Mouse (Mus musculus): ENCODE results near the gene Mrpl51.

The Mrpl51 gene

GRCm38 (mm10) chr6:125192016-125192714 is 564 bp downstream of the Mrpl51 start:
- in situ Hi-C loops (cut with MboI, MseI) = no loop called here

- in situ Hi-C loops (cut with MboI, MseI) = no loop called here
Measured at GRCm38 (mm10) chr6:125192841-125193240, 1.2 kb downstream of the Mrpl51 start.

GRCm38 (mm10) chr6:125193390-125193789 is 1.8 kb downstream of the Mrpl51 start:
- in situ Hi-C loops (cut with MboI, MseI) = no loop called here

- in situ Hi-C loops (cut with MboI, MseI) = no loop called here
Measured at GRCm38 (mm10) chr6:125195541-125196075, 4.0 kb downstream of the Mrpl51 start.

- in situ Hi-C loops (cut with MboI, MseI) = no loop called here
Measured at GRCm38 (mm10) chr6:125196301-125196700, 4.7 kb downstream of the Mrpl51 start.

GRCm38 (mm10) chr6:125197166-125197565 is 5.6 kb downstream of the Mrpl51 start:
- in situ Hi-C loops (cut with MboI, MseI) = no loop called here

GRCm38 (mm10) chr6:125210436-125210835 is 18.8 kb downstream of the Mrpl51 start:
- in situ Hi-C loops (cut with MboI, MseI) = no loop called here

GRCm38 (mm10) chr6:125212621-125213020 is 21.0 kb downstream of the Mrpl51 start:
- in situ Hi-C loops (cut with MboI, MseI) = no loop called here

GRCm38 (mm10) chr6:125213129-125213528 is 21.5 kb downstream of the Mrpl51 start:
- in situ Hi-C loops (cut with MboI, MseI) = no loop called here

GRCm38 (mm10) chr6:125213715-125214114 is 22.1 kb downstream of the Mrpl51 start:
- in situ Hi-C loops (cut with MboI, MseI) = no loop called here

- in situ Hi-C loops (cut with MboI, MseI) = no loop called here
Measured at GRCm38 (mm10) chr6:125215148-125215954, 23.8 kb downstream of the Mrpl51 start, which contains the start of gene Vamp1. Vamp1 (plus strand) TSS chr6:125215551.

GRCm38 (mm10) chr6:125216898-125217297 is 25.3 kb downstream of the Mrpl51 start:
- in situ Hi-C loops (cut with MboI, MseI) = no loop called here

GRCm38 (mm10) chr6:125217899-125218298 is 26.3 kb downstream of the Mrpl51 start:
- in situ Hi-C loops (cut with MboI, MseI) = no loop called here

- in situ Hi-C loops (cut with MboI, MseI) = no loop called here
Measured at GRCm38 (mm10) chr6:125218963-125219362, 27.4 kb downstream of the Mrpl51 start.

- in situ Hi-C loops (cut with MboI, MseI) = loop anchor here (10.0 kb wide), 1 partner anchor 54 kb away; no protein-coding TSS in a partner anchor
Measured at GRCm38 (mm10) chr6:125221115-125221745, 29.6 kb downstream of the Mrpl51 start.

GRCm38 (mm10) chr6:125222146-125222545 is 30.5 kb downstream of the Mrpl51 start:
- in situ Hi-C loops (cut with MboI, MseI) = loop anchor here (10.0 kb wide), 1 partner anchor 53 kb away; no protein-coding TSS in a partner anchor

GRCm38 (mm10) chr6:125222577-125222976 is 31.0 kb downstream of the Mrpl51 start:
- in situ Hi-C loops (cut with MboI, MseI) = loop anchor here (10.0 kb wide), 1 partner anchor 52 kb away; no protein-coding TSS in a partner anchor

GRCm38 (mm10) chr6:125225518-125226115 is 34.0 kb downstream of the Mrpl51 start:
- in situ Hi-C loops (cut with MboI, MseI) = loop anchor here (10.0 kb wide), 1 partner anchor 49 kb away; no protein-coding TSS in a partner anchor

- in situ Hi-C loops (cut with MboI, MseI) = loop anchor here (5.0 to 10.0 kb wide), 2 partner anchors 98 to 326 kb away; partner anchors contain the start of gene Nop2
Measured at GRCm38 (mm10) chr6:125230571-125230970, 39.0 kb downstream of the Mrpl51 start.

GRCm38 (mm10) chr6:125231117-125232044 is 39.8 kb downstream of the Mrpl51 start, which contains the start of gene Tapbpl:
Tapbpl (minus strand) TSS chr6:125231860.
- in situ Hi-C loops (cut with MboI, MseI) = loop anchor here (5.0 to 10.0 kb wide), 2 partner anchors 99 to 327 kb away; partner anchors contain the start of gene Nop2

Data from T-helper 2 cell (primary cell).